Mouse (Mus musculus): ENCODE measurements at regions not wholly inside any gene's neighbourhood (a gene's known extent, or its start where the extent isn't known, plus 50 kb on each side); places are given as distances from the start of the nearest gene placed in this dataset.
"Not testable (repeated sequence)": the region's sequence is repeated elsewhere in the genome, so short reads cannot be mapped to it uniquely, and the experiment has no call there.

DNA sequence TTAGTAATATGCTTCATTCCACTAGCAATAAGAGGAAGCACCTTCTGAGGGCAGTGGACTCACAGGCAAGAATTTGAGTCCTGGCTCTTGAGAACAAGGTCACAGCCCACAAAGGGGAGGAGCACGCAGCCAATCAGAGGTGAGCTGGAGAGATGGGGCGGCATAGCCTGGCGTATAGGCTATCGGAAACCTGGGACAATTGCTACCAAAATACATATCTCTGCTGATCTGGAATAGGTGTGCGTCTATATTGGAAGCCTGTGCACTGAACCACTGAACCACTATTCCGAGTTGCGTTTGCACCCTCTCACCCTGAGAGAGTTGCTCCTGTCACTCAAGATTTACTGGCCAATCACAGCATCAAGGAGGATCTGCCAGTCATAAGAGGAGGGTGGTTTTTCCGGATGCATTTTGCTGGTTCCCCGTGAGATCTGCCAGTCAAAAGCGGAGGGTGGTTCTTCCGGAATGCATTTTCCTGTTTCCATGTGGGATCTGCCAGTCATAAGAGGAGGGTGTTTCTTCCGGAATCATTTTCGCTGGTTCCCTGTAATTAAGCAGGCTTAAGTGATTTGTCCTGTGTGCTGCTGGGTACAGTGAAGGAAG is 80.1 kb upstream of the Riok2 start:
- peak overlapping the region; percentile 50 to 90 (median 88) for H3K4me3 ChIP-seq (replicated peaks in 1 of 3; ENCODE audit: low read depth in 2 of 3, low read length in 2 of 3, poor library complexity in 1 of 3)
- DNase-seq (ENCODE audit: extremely low read depth) = peak; percentile 81
- H3K36me3 ChIP-seq (replicated peaks in 1 of 2; ENCODE audit: control insufficient read depth in 1 of 2, insufficient read depth in 1 of 2, low read length in 1 of 2); dilution Hi-C loops (cut with MboI; ENCODE audit: extremely low pct_ligation_motif_present, extremely low pct_unique_long_range_greater_than_20kb, low sequenced_read_pairs); H3K27me3 ChIP-seq (replicated peaks); in situ Hi-C loops (cut with MboI; ENCODE audit: low pct_ligation_motif_present, low pct_unique_long_range_greater_than_20kb, low sequenced_read_pairs); H3K4me1 ChIP-seq (ENCODE audit: control insufficient read depth in 1 of 2, insufficient read depth in 2 of 2); H3K9me3 ChIP-seq (replicated peaks; ENCODE audit: low read length): not testable (repeated sequence)
- peaks cover 15% of the 10 kb centered on the region for H3K79me2 ChIP-seq (replicated peaks; ENCODE audit: control insufficient read depth, extremely low read depth, insufficient read depth, poor library complexity, severe bottlenecking)
- H3K9ac ChIP-seq (ENCODE audit: insufficient read depth, low read depth) = peak overlapping the region; percentile 78
- H3K27ac ChIP-seq (ENCODE audit: insufficient read depth, low read depth) = peak overlapping the region; percentile 52
- peak overlapping the region; percentile 29; the same call in 1 of the 2 replicates for H3K4me2 ChIP-seq (ENCODE audit: insufficient read depth, low read depth, poor library complexity, severe bottlenecking)
- TF ChIP-seq MAX (IDR thresholded peaks at IDR 0.05; ENCODE audit: low read length) (peak; percentile 41; the same call in 1 of the 2 replicates), SIN3A (IDR thresholded peaks at IDR 0.05; ENCODE audit: low read length) (peak; percentile 76), MXI1 (IDR thresholded peaks at IDR 0.05; ENCODE audit: low read depth, low read length) (0 out of 2 replicates have a peak, but pooled peaks have one; percentile 23), ELF1 (IDR thresholded peaks at IDR 0.05; ENCODE audit: low read depth, low read length) (peak; percentile 85), CHD2 (IDR thresholded peaks at IDR 0.05; ENCODE audit: low read length) (peak; percentile 90), HCFC1 (IDR thresholded peaks at IDR 0.05; ENCODE audit: low read depth, low read length) (peak; percentile 71), TBP (conservative IDR thresholded peaks at IDR 0.05; ENCODE audit: low read depth, low read length) (peak; percentile 59; the same call in 1 of the 2 replicates), NELFE (IDR thresholded peaks at IDR 0.05; ENCODE audit: low read depth, low read length) (peak; percentile 42), IRF4 (IDR thresholded peaks at IDR 0.05; ENCODE audit: low read depth, low read length) (peak; percentile 30; the same call in 1 of the 2 replicates), CTCF (conservative IDR thresholded peaks at IDR 0.05 in 1 of 2, IDR thresholded peaks at IDR 0.05 in 1 of 2; ENCODE audit: low read depth in 2 of 2, low read length in 2 of 2) (peak in 1 of 2 experiments; percentile 27; a peak in 1 of 4 replicates), MEF2A (IDR thresholded peaks at IDR 0.05; ENCODE audit: borderline replicate concordance, low read depth, low read length) (peak; percentile 4; the same call in 1 of the 2 replicates), KAT2A (IDR thresholded peaks at IDR 0.05; ENCODE audit: insufficient replicate concordance, low read length) (0 out of 2 replicates have a peak, but pooled peaks have one; percentile 44), MYC (IDR thresholded peaks at IDR 0.05; ENCODE audit: low read depth, low read length) (peak; percentile 29; the same call in 1 of the 2 replicates), RAD21 (IDR thresholded peaks at IDR 0.05; ENCODE audit: low read depth, low read length) (peak; percentile 25), POLR2A (IDR thresholded peaks at IDR 0.05; ENCODE audit: low read depth, low read length) (peak; percentile 41), SMC3 (IDR thresholded peaks at IDR 0.05; ENCODE audit: low read depth, low read length) (peak; percentile 17)

DNA sequence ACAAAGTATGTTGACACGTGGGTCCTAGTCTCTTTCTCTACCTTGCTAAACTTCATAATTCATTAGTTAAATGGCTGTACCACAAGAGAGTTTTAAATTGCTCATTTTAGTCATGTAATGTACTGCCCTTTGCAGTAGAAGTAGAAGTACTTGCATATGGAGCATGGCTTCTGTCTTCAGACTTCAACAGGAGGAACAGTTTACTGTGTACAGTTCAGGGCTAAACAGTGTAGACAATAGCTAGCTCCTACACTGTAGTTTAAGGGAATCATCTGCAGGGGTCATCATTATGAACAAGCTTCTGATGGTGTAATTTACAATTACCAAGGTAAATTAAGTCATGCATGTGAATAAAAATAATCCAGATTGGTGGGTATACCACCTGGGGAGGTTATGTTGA is 79.1 kb upstream of the Riok2 start:
- Histone ChIP-seq H3K4me2 (ENCODE audit: insufficient read depth, low read depth, poor library complexity, severe bottlenecking) (peak overlapping the region; percentile 36; the same call in 1 of the 2 replicates), H3K4me3 (replicated peaks in 1 of 3; ENCODE audit: low read depth in 2 of 3, low read length in 2 of 3, poor library complexity in 1 of 3) (peak overlapping the region; percentile 29 to 51 (median 46)), H3K79me2 (replicated peaks; ENCODE audit: control insufficient read depth, extremely low read depth, insufficient read depth, poor library complexity, severe bottlenecking) (peaks cover 19% of the 10 kb centered on the region), H3K9ac (ENCODE audit: insufficient read depth, low read depth) (peak overlapping the region; percentile 63; the same call in 1 of the 2 replicates)
- H3K27me3 ChIP-seq (replicated peaks); H3K4me1 ChIP-seq (ENCODE audit: control insufficient read depth in 1 of 2, insufficient read depth in 2 of 2); H3K36me3 ChIP-seq (replicated peaks in 1 of 2; ENCODE audit: control insufficient read depth in 1 of 2, insufficient read depth in 1 of 2, low read length in 1 of 2); dilution Hi-C loops (cut with MboI; ENCODE audit: extremely low pct_ligation_motif_present, extremely low pct_unique_long_range_greater_than_20kb, low sequenced_read_pairs); DNase-seq (ENCODE audit: extremely low read depth); H3K9me3 ChIP-seq (replicated peaks; ENCODE audit: low read length); in situ Hi-C loops (cut with MboI; ENCODE audit: low pct_ligation_motif_present, low pct_unique_long_range_greater_than_20kb, low sequenced_read_pairs); H3K27ac ChIP-seq (ENCODE audit: insufficient read depth, low read depth): not testable (repeated sequence)

DNA sequence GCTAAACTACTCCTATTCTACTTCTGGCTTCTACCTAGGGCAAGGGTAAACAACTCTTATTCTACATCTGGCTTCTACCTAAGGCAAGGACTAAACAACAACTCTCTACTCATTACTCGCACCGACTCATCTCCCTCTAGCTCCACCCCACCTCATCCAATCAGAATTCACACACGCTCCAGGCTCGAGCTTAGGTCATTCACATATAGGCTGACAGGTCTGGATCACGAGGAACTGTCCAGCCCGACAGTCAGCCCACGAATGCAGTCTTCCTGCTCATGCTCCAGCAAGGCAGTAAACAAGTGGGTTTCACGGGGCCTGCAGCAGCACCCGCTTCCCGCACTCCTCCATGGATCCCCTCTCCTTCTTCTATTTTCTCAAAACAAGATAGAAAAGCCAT is 70.6 kb upstream of the Riok2 start:
- DNase-seq (ENCODE audit: extremely low read depth); H3K4me1 ChIP-seq (ENCODE audit: control insufficient read depth in 1 of 2, insufficient read depth in 2 of 2); in situ Hi-C loops (cut with MboI; ENCODE audit: low pct_ligation_motif_present, low pct_unique_long_range_greater_than_20kb, low sequenced_read_pairs); H3K27me3 ChIP-seq (replicated peaks); H3K4me2 ChIP-seq (ENCODE audit: insufficient read depth, low read depth, poor library complexity, severe bottlenecking); H3K9me3 ChIP-seq (replicated peaks; ENCODE audit: low read length); H3K27ac ChIP-seq (ENCODE audit: insufficient read depth, low read depth); H3K36me3 ChIP-seq (replicated peaks in 1 of 2; ENCODE audit: control insufficient read depth in 1 of 2, insufficient read depth in 1 of 2, low read length in 1 of 2); dilution Hi-C loops (cut with MboI; ENCODE audit: extremely low pct_ligation_motif_present, extremely low pct_unique_long_range_greater_than_20kb, low sequenced_read_pairs); H3K9ac ChIP-seq (ENCODE audit: insufficient read depth, low read depth); H3K4me3 ChIP-seq (replicated peaks in 1 of 3; ENCODE audit: low read depth in 2 of 3, low read length in 2 of 3, poor library complexity in 1 of 3): not testable (repeated sequence)
- peaks cover 21% of the 10 kb centered on the region for H3K79me2 ChIP-seq (replicated peaks; ENCODE audit: control insufficient read depth, extremely low read depth, insufficient read depth, poor library complexity, severe bottlenecking)

Measured in CH12.LX (cell line).